In the genomic region with DNA sequence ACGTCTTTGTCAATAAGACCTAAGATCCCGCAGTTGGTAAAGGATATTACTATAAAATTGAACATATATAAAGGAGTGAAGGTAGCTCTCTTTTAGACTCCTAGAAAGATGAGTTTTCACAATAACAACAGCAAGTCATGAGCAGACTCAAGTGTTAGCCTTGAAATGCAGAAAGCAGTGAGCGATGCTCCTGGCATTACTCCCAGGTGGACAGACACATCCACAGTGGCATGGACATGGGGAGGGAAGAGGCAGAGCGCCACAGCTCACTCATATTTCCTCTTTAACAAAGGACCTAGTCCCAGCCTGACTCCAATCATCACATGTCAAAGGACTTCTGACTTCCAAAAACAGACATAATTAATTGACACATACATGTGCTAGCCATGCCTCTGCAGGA, we compare ENCODE assay signal across 24 mouse cellular contexts. TPM values are rescaled to one million over a fixed set of nuclear protein-coding genes. Genes with fewer than 3 reads are reported as not detected.
DNase-seq lines count a peak whose midpoint lies in the region.
"Had no signal": no experiment of that assay in that cellular context is flagged by ENCODE, and none has a peak within 500 bp of the region (broad histone marks: within the 10 kb centered on the region; RNA-seq: fewer than 3 reads in every experiment).

No protein-coding gene starts in this region.

- no peaks in the 10 kb centered on the region for H3K9me3 ChIP-seq in midbrain, embryonic 10.5 days (replicated peaks)
- H3K9me3 ChIP-seq: embryonic facial prominence, embryonic 13.5 days; embryonic facial prominence, embryonic 15.5 days; forebrain, embryonic 10.5 days; forebrain, embryonic 12.5 days; G1E had no signal

- no peak overlapping the region for H3K27ac ChIP-seq in midbrain, embryonic 10.5 days (replicated peaks)
- H3K27ac ChIP-seq: embryonic facial prominence, embryonic 13.5 days; embryonic facial prominence, embryonic 15.5 days; forebrain, embryonic 10.5 days; forebrain, embryonic 12.5 days had no signal

- H3K4me1 ChIP-seq in midbrain, embryonic 10.5 days, result no peaks in the 10 kb centered on the region
- H3K4me1 ChIP-seq: embryonic facial prominence, embryonic 13.5 days; embryonic facial prominence, embryonic 15.5 days; forebrain, embryonic 10.5 days; forebrain, embryonic 12.5 days had no signal

- no peaks in the 10 kb centered on the region for H3K27me3 ChIP-seq in midbrain, embryonic 10.5 days (ENCODE audit: low read depth, poor library complexity, severe bottlenecking)
- H3K27me3 ChIP-seq: CH12.LX; embryonic facial prominence, embryonic 13.5 days; embryonic facial prominence, embryonic 15.5 days; forebrain, embryonic 12.5 days; Patski had no signal

- peaks cover 88% of the 10 kb centered on the region for H3K36me3 ChIP-seq in midbrain, embryonic 10.5 days

- no peak overlapping the region for H3K4me3 ChIP-seq in midbrain, embryonic 10.5 days
- H3K4me3 ChIP-seq: embryonic facial prominence, embryonic 13.5 days; embryonic facial prominence, embryonic 15.5 days; erythroblast, embryonic 14.5 days; forebrain, embryonic 10.5 days; forebrain, embryonic 12.5 days had no signal

- WGBS in midbrain, embryonic 10.5 days, result 95% methylated on average over 4 of the region's 4 CpGs

- DNase-seq in adrenal gland, adult (ENCODE audit: inconsistent age in 2 of 2, low spot score in 1 of 2), result peak; percentile 51 to 79
- DNase-seq in adrenal gland, adult 18-20 months (ENCODE audit: low spot score in 2 of 2), result no peak
- peak; percentile 51 for DNase-seq in adrenal gland, adult 8-10 months
- peak; percentile 66 for DNase-seq in adrenal gland, postnatal 14 days
- peak; percentile 71 to 75 for DNase-seq in adrenal gland, postnatal 36 days
- no peak for DNase-seq in midbrain, embryonic 10.5 days (ENCODE audit: low spot score)
- no peak for DNase-seq in ovary, postnatal 10 days (ENCODE audit: low spot score)
- DNase-seq in lung, postnatal 14 days, result no peak
- DNase-seq: B cell, adult 2 months; cerebellum, adult 11 months; cerebellum, adult 18-20 months; cerebellum, adult 8-10 months; cerebellum, adult 9-11 months; cerebellum, postnatal 14 days; cerebellum, postnatal 36 days; embryo, embryonic 11 days had no signal

RNA-seq across cellular contexts. Expression of a gene that starts 30.7 kb away (rescaled TPM):
- total RNA-seq in adrenal gland, adult 18-20 months (2021), result 10 to 100 TPM; 48.1 to 71.3 TPM
- total RNA-seq in adrenal gland, adult 8-10 months (2022), result 10 to 100 TPM; 62.6 to 84.7 (median 81.4) TPM
- total RNA-seq in adrenal gland, postnatal 14 days (2021), result 47.6 and 52.2 TPM in 2 replicates
- total RNA-seq in adrenal gland, postnatal 36 days (2021), result 10 to 100 TPM; 59.1 to 83.2 TPM
- 3.0 and 3.4 TPM in 2 replicates for polyA plus RNA-seq in midbrain, embryonic 10.5 days (2016; fragmentation: Nextera tagmentation; extraction: Ambion mirVana)

Comparison
In these comparisons a context has a peak if more than half of its experiments do, and no peak if none do; other contexts are left out.
1. DNase-seq: peak in adrenal gland, adult (2 of 2), adrenal gland, adult 8-10 months (single experiment), adrenal gland, postnatal 14 days (single experiment) and adrenal gland, postnatal 36 days (2 of 2); none in adrenal gland, adult 18-20 months (0 of 2), midbrain, embryonic 10.5 days (single experiment), ovary, postnatal 10 days (single experiment) and lung, postnatal 14 days (single experiment).